Mouse (Mus musculus) splenic B cell, adult 2 months (primary cell): Measurements from ENCODE around the gene Rbm45.
A peak's percentile ranks its signal among the peaks of the same experiment; 100 is the strongest.

Experiments
- DNase-seq: peaks from one replicate; pipeline ENCODE4 v3.0.0-alpha.2; 2011; ENCODE audit warnings: low read depth, low spot score
- H3K27me3 ChIP-seq: 2 replicates; pipeline ENCODE4 v1.6.1; 2012; ENCODE audit warnings: mild to moderate bottlenecking, low read length, moderate library complexity, mixed read lengths; ENCODE audit not compliant: control insufficient read depth, poor library complexity, insufficient read depth, severe bottlenecking
- H3K36me3 ChIP-seq: 2 replicates; pipeline ENCODE4 v1.6.1; 2012; ENCODE audit warnings: mild to moderate bottlenecking, low read length, moderate library complexity, mixed read lengths; ENCODE audit not compliant: control insufficient read depth, poor library complexity, insufficient read depth, severe bottlenecking

Gene Rbm45

DNA sequence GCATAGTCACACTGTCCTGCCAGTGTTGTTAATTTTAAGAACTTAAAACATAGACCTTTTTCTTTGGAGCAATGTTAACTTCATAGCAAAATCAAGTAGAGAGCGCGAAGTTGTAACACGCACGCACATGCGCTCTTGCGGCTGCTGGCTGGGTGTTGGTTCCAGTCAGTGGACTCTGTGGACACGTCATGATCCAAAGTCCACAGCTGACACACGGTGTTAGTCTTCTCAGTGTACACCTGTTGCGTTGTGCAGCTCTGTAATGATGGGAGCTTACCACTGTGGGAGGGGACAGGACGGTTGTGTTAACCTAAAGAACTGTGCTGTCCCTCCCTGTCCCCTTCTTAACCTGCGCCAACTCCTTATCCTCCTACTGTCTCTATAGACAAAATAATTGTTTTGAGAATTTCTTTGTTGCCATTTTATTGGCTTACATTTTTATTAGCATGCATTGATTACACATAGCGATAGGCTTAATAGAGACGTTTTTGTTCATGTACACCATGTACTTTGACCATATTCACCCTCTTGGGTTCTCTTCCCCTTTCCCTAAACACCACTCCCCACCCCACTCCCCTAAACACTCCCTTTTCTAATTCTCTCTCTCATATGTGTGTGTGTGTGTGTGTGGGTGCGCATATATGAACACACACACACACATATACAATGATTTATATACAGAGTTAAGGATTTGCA is 47.8 kb downstream of the Rbm45 start:
- no peak for DNase-seq
- H3K36me3 ChIP-seq, result no peaks in the 10 kb centered on the region
- no peaks in the 10 kb centered on the region for H3K27me3 ChIP-seq

GRCm38 (mm10) chr2:76418142-76418518 is 48.3 kb downstream of the Rbm45 start:
- Histone ChIP-seq H3K27me3 (no peaks in the 10 kb centered on the region; the same call in 1 of the 2 replicates), H3K36me3 (no peaks in the 10 kb centered on the region)
- no peak for DNase-seq

GRCm38 (mm10) chr2:76421411-76421924 is 51.7 kb downstream of the Rbm45 start:
- Histone ChIP-seq H3K36me3 (no peaks in the 10 kb centered on the region), H3K27me3 (no peaks in the 10 kb centered on the region; the same call in 1 of the 2 replicates)
- no peak for DNase-seq

- no peak for DNase-seq
- Histone ChIP-seq H3K36me3 (no peaks in the 10 kb centered on the region), H3K27me3 (no peaks in the 10 kb centered on the region; the same call in 1 of the 2 replicates)
These were observed 57.0 kb downstream of the Rbm45 start for GRCm38 (mm10) chr2:76426816-76427215.

DNA sequence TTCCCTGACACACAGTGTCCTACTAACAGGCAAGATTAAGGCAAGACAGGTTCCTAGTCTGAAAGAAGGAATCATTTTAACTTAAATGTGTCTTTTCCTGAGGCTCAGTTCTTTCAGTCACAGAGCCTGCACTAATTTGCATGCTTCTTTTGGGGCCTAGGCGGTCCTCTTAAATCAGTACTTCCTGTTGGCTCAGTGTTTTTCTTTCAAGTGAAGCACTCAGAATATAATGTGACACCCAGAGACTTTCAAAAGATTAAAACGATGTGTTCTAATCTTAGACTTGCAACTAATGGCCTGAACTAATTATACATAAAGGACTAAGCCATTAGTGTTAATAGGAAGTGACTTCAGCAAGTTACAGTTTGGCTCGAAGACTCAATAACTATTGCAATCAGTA is 59.5 kb downstream of the Rbm45 start:
- DNase-seq, result peak; percentile 4
- H3K27me3 ChIP-seq, result no peaks in the 10 kb centered on the region
- no peaks in the 10 kb centered on the region for H3K36me3 ChIP-seq

- no peak for DNase-seq
- Histone ChIP-seq H3K27me3 (no peaks in the 10 kb centered on the region), H3K36me3 (no peaks in the 10 kb centered on the region)
These were observed 60.1 kb downstream of the Rbm45 start for GRCm38 (mm10) chr2:76429855-76430254.

DNA sequence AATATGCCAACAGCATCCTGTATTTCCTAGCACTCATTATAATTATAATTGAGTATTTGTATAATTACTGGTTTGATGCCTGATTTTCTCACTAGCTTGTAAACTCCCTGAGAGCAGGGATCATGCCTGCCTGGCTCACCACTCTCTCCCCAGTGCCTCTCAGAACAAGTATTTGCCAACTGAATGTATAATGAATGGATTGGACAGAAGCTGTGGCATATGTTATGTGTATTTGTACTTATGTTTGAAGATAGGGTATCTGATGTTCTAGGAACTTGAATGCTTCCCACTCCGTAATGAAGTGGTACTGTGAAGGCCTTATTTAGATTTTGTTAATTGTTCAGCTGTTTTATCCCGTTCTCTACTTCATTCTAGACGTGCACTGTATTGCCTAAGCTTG is 60.8 kb downstream of the Rbm45 start:
- DNase-seq, result no peak
- no peaks in the 10 kb centered on the region for H3K27me3 ChIP-seq
- no peaks in the 10 kb centered on the region for H3K36me3 ChIP-seq
